Mouse (Mus musculus): ENCODE measurements at regions not wholly inside any gene's neighbourhood (a gene's known extent, or its start where the extent isn't known, plus 50 kb on each side); places are given as distances from the start of the nearest gene placed in this dataset. TPM values are rescaled to one million over a fixed set of nuclear protein-coding genes. Genes with fewer than 3 reads are reported as not detected.

DNA sequence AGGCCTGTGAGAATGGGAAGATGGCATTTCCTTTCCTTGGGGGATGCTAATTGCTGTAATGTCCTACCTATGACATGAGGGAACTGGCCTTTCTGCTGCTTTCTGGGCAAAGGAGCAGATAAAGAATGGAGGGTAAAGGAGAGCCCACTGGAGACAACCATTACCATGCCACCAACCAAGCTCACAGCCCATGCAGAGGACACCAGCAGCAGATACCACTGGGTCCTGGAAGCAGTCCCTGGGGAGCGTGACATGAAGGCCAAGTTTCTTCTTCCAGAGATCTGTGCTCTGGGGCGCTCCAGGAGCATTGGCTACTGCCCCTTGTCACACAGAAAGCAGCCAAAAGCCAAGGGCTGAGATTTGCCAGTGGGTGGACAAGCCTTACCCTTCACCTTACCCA, 102.8 kb downstream of the 4931417E11Rik start:
- Histone ChIP-seq H3K9ac (no peak overlapping the region), H3K4me2 (replicated peaks) (no peak overlapping the region), H3K4me3 (no peak overlapping the region), H3K27me3 (0 out of 2 replicates have a peak, but pooled peaks cover 10% of the 10 kb centered on the region), H3K36me3 (no peaks in the 10 kb centered on the region), H3K27ac (no peak overlapping the region), H3K9me3 (no peaks in the 10 kb centered on the region), H3K4me1 (0 out of 2 replicates have a peak, but pooled peaks cover 4% of the 10 kb centered on the region)
- ATAC-seq (ENCODE audit: insufficient number of reproducible peaks, insufficient read depth, low FRiP score, low TSS enrichment): no peak
- WGBS: 92% methylated on average over 2 of the region's 2 CpGs

- Histone ChIP-seq H3K9ac (no peak overlapping the region), H3K27ac (no peak overlapping the region), H3K36me3 (no peaks in the 10 kb centered on the region), H3K4me1 (0 out of 2 replicates have a peak, but pooled peaks cover 4% of the 10 kb centered on the region), H3K27me3 (0 out of 2 replicates have a peak, but pooled peaks cover 10% of the 10 kb centered on the region), H3K4me3 (no peak overlapping the region), H3K9me3 (no peaks in the 10 kb centered on the region), H3K4me2 (replicated peaks) (no peak overlapping the region)
- 81% methylated on average over 9 of the region's 9 CpGs for WGBS
- no peak for ATAC-seq (ENCODE audit: insufficient number of reproducible peaks, insufficient read depth, low FRiP score, low TSS enrichment)
Measured at GRCm38 (mm10) chr6:73365306-73365705, 104.2 kb downstream of the 4931417E11Rik start.

- Histone ChIP-seq H3K4me3 (no peak overlapping the region), H3K36me3 (no peaks in the 10 kb centered on the region), H3K9ac (no peak overlapping the region), H3K9me3 (no peaks in the 10 kb centered on the region), H3K27me3 (no peaks in the 10 kb centered on the region), H3K4me2 (replicated peaks) (no peak overlapping the region), H3K4me1 (no peaks in the 10 kb centered on the region), H3K27ac (no peak overlapping the region)
- WGBS: 58% methylated on average over 6 of the region's 6 CpGs
- no peak for ATAC-seq (ENCODE audit: insufficient number of reproducible peaks, insufficient read depth, low FRiP score, low TSS enrichment)
Measured at GRCm38 (mm10) chr6:73334995-73335394, 86.8 kb downstream of the Suclg1 start.

DNA sequence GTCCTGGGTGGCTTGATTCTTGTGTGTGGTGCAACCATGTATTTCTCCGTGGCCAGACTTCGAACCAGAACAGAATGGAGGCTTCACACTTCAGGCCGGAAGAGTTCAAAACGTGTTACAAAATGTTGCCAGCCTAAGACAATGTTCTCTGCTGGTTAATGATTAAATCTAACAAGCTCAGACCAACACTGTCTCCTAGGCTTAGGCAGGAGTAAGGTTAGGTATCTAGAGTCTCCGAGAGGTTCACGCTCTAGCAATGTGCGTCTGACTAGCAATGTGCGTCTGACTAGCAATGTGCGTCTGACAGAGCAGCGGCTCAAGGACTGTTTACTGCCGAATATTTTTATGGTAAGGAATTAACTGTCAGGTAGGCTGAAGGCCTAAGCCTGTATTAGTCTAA, 81.5 kb downstream of the Suclg1 start:
- Histone ChIP-seq H3K4me3 (no peak overlapping the region), H3K27me3 (no peaks in the 10 kb centered on the region), H3K36me3 (no peaks in the 10 kb centered on the region), H3K9me3 (no peaks in the 10 kb centered on the region), H3K9ac (no peak overlapping the region), H3K4me1 (no peaks in the 10 kb centered on the region), H3K4me2 (replicated peaks) (no peak overlapping the region), H3K27ac (no peak overlapping the region)
- no peak for ATAC-seq (ENCODE audit: insufficient number of reproducible peaks, insufficient read depth, low FRiP score, low TSS enrichment)
- 92% methylated on average over 11 of the region's 11 CpGs for WGBS

Small RNA genes lying in the stretch of these regions (microRNA-seq; reads per million reads assigned to microRNA genes)
- not detected for gene Gm24370
